Mouse (Mus musculus) natural killer cell, adult 2 months (primary cell): ENCODE data around the gene Dazap1.

Source experiments
- DNase-seq, 2 experiments: peaks; one replicate each; pipeline ENCODE4 v3.0.0; 2022; ENCODE audit warnings: low spot score in 2 of 2

Gene Dazap1

DNA sequence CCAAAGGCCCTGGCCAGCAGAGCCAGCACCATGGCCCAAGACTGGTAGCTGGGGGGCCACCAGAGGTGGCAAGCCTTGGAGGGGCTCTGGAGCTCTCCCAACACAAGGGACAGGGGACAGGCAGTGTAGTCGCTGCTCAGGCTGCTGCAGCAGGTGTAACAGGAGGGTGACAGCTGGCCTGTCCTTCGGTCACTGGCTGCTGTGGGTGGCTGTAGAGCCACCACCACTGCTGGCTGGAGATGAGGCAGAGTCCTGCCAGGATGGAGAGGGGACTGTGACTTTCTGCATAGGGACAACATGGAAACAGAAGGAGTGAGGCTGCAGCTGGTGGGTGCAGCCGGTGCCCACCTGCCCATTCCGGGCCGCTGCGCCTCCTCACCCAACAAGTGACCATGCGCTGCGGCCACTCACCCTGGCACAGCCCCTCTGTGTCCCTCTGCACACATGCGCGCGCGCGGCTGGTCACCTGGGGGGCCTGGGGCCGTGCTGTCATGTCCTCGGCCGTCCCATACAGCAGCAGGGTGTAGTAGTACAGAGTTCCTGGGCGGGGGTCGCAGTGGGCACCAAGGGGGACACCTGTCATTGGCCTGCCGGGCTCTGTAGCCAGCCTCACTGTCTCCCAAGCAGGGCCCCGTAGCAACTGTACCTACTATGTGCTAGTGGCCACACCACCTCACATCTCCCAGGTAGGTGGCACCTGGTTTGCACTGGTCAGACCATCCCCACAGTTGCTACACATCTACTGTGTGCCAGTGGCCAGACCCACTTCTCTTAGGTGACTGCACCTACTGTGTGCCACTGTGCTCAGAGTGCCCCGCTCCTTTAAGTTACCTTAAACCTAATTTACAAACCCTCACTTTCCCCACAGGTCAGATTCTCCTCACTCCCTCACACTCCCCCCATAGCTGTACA lies 60.6 kb downstream of the Dazap1 start:
- DNase-seq: no peak

DNA sequence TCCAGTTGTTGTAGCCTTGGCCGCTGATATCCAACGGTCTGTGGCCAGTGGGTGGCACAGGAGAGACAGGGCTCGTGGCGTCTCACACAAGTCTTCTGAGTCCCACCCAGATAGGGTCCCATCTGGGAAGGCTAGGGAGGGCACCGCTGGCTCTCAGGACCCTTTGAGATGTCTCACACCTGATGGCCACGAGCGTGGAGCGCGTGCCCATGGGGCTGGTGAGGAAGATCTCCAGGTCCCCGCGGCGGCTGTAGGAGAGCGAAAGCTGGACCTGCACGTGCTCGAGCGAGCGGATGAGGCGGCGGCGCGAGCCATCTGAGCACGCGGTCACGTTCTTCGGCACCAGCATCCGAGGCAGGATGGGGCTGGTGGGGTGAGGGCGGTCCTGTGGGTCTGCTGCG lies 61.5 kb downstream of the Dazap1 start:
- DNase-seq: peak; percentile 30 to 43

DNA sequence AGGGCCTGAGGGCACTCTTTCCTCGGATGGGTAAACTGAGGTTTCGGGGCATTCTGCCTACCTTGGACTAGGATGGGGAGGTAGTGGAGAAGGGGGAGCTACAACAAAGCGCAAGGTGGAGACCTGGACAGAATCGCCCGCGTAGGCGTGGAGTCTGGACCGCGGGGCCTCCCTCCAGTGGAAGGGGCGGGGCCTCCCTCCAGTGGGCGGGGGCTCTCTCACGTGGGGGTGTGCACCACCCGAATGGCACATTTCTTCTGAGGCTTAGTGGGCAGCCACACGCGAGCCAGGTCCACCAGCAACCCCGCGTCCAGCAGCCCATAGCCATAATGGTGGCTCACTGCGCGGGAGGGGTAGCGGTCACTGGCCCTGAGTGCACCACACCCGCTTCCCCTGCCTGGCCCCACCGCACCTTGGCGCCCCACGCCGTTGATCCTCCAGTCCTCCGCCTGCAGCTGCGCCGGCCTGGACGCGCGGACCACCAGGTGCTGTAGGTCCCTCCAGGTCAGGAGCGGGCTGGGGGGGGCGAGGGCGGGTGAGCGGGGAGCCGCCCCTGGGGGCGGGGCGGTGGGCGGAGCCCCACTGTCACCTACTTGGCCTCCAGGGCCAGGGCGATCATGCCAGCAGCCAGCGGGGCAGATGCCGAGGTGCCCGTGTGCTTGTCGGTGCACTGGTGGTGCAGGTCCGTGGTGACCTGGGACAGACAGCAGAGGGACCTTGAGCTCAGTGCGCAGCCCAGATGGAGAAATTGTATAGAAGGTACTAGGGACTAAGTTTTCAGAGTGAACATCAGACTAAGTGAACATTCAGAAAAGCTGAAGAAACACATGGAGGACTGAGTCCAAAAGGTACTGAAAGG lies 62.2 kb downstream of the Dazap1 start:
- DNase-seq: peak; percentile 67 to 73

DNA sequence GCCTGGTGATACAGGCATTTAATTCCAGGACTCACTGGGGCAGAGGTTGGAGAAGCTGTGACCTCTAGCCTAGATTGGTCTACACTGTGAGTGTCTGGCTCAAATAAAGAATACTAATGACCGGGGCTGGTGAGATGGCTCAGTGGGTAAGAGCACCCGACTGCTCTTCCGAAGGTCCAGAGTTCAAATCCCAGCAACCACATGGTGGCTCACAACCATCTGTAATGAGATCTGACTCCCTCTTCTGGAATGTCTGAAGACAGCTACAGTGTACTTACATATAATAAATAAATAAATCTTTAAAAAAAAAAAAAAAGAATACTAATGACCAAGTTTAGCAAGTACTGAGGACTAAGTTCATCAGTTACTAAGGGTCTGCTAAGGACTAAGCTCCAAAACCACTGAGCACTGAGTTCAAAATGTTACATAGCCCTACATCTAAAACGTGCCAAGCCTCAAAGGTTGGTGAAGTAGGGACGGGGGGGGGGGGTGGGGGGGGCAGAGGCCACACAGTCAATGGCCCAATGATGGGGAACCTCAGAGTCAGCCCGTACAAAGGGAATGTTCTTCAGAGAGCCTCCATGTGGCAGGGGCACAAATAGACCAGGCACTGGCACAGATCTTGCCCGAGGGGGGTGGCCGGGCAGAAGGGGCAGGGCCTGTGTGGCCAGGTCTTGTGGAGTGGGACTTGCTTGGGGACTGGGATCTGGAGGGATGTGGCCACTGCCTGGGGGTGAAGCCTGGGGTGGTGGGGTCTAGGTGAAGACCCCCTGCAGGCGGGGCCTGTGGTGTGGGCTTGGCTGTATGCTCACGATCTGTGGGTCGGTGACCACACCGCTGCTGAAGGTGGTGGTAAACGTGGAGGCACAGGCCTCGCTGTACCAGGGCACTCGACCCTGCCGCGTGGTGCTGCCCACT lies 63.1 kb downstream of the Dazap1 start:
- no peak for DNase-seq

DNA sequence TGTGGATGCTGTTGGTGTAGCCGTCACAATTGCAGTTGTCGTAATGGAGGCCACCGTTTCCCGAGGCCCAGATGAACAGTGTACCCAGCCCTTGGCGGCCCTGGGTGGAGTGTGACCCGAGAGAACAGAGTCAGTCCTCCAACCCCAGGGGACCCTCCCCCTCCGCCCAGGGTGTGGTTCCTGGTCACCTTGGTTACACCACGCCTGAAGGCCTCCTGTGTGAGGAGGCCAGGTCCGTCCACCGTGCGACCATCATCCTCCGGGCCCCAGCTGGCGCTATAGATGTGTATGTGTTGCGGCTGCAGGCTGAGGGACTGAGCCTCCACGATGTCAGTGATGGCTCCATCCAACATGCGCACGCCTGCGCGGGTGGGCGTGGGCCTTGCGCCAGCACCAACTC lies 63.8 kb downstream of the Dazap1 start:
- DNase-seq: no peak

DNA sequence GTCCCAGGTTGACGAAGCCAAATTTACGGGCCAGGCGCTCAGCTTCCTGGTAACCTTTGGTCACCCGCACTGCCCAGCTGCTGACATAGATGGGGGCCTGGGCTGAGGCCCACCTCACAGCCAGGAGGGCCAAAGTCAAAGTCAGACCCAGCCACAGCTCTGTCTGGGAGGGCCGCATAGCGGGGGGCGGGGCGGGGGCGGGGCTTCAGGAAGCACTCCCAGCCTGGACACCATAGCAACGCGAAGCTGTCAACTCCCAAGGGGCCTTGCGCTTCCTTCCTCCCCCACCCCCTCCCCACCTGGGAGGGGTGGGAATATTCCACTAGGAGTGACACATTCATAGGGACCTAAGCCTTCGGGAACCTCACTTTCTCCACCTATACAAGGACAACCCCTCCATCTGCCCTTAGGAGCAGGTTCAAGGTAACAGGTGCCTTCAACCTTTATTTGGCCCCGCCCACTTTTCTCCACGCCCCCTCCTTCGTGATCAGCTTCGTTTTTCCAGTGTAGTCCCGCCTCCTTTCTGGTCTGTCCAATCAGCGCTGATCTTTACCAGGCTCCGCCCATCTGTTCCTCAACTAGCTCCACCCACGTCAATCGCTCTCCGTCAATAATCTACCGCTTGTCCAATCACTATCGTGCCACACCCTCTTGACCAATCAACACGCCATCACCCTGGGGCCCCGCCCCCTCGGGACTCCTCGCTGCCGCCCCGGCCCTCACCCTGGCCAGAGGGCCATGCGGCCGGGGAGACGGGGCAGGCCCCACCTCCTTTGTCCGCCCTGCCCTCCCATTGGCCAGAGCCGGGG lies 68.2 kb downstream of the Dazap1 start, which contains the start of the genes Pcsk4 and Reep6:
Gene Pcsk4, minus strand, starts transcription at position 226 of the 809 bp plus-strand sequence.
Gene Reep6, plus strand, starts transcription at position 681 of the 809 bp plus-strand sequence.
- DNase-seq: peak; percentile 94 to 97

DNA sequence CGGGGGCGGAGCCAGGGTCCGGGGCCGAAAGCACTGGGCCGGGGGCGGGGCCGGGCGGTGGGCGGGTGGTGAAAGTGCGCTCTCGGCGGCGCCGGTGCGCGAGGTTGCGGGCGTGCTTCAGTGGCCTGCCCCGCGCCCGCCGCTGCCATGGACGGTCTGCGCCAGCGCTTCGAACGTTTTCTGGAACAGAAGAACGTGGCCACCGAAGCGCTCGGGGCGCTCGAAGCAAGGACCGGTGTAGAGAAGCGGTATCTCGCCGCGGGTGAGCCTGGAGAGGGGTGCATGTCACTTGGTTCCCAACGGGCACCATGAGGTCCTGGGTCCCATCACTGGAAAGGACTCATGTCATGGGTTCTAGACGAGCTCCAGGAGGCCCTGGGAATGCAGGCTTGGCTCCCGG lies 68.8 kb downstream of the Dazap1 start:
- DNase-seq: no peak

DNA sequence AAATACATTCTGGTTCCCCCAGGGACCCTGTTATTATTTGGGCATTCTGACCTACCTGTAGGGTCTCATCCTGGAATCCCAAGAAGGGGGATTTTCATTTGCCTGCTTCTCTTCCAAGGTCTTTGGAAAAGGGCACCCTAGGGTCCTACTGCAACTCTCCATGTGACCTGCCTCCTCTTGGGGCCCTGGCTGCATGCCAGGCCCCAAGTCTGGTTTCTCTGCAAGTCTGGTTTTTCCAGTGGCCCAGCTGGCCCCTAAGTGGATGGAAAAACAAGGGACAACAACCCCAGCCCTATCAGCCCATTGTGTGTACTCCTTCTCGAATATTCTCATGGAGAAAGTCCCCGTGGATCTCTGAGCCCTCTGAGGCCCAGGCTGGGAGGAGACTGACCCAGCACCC lies 69.6 kb downstream of the Dazap1 start:
- DNase-seq: no peak

DNA sequence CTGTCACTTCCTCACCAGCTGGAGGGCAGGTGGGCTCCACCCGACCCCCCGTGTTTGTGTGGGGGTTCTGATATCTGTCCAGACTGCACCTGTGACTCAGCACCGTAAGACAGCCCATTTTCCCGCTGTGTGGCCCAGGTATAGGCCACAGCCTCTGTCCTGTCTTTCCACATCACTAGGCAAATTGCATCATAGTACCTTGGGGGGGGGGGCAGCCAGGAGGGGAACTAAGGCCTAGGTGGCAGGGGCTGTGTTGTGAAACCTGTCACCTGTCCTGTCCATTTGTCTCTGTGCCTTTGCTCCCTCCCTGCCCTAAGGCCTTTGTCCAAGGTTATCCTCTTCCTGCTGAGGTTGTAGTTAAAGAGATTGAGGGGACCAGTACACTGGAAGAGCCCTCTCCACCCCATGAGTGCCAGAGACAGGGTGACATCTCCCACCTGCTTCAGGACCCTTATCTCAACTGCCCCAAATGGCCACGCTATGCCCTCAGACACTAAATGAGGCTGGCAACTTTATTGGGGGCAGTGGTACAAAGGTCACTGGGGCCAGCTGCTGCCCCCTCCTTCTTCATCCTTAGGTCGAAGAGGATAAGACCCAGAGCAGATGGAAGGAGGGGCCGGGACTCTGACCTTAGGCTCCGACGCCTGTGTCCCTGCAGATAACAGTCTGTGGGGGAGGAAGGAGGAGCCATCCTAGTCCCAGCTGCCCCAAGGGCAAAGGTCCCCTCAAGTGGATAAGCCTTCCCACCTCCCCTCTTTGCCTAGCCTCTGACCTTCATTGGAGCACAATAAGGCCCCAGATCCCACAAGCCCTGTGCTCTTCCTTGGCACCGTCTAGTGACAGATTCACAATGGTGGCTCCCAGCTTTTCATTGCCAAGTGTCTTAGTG lies 70.6 kb downstream of the Dazap1 start:
- no peak for DNase-seq

DNA sequence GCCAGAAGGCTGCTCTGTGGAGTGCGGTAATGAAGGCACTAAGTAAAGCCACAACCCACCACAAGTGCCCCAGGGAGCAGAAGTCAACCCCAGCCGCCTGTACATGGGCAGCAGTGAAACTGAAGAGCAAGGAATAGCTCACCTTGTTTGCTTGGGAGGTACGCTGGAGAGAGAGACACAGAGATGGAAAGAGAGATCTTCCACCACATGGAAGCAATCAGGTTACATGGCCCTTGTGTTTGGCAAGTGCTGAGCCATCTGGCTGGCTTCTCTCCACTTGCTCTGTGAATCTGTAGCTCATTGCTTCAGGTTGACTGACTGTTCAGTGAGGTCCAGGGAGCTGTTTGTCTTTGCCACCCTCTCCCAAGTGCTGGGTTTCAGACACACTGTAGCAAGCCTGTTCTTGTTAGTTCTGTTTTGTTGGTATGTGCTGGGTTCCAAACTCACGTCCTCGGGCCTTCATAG lies 71.3 kb downstream of the Dazap1 start:
- no peak for DNase-seq

DNA sequence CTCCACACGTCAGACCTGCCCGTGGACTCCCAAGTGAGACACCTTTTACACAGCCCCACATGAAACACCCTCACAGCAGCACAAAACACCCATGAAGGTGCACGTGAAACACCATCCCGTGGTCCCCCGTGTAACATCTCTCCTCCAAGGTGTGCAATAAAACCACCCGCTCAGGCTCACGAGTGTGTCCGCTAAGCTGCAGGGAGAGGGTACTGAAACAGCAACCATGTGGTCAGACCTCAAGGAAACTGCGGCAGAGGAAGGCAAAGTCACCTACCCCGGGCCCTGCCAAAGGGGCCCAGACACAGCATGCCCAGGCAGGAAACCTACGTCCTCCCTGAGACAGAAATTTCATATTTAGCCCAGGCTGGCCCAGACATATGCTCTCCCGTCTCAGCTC lies 75.0 kb downstream of the Dazap1 start:
- peak in 1 of 2 experiments; percentile 33 for DNase-seq
